Mouse (Mus musculus): Measurements from ENCODE around the gene Pde6c. TPM values are rescaled to one million over a fixed set of nuclear protein-coding genes. Genes with fewer than 3 reads are reported as not detected.

Pde6c gene
- polyA plus RNA-seq, 1 experiment from 2014 or later: 0.47 TPM

DNA sequence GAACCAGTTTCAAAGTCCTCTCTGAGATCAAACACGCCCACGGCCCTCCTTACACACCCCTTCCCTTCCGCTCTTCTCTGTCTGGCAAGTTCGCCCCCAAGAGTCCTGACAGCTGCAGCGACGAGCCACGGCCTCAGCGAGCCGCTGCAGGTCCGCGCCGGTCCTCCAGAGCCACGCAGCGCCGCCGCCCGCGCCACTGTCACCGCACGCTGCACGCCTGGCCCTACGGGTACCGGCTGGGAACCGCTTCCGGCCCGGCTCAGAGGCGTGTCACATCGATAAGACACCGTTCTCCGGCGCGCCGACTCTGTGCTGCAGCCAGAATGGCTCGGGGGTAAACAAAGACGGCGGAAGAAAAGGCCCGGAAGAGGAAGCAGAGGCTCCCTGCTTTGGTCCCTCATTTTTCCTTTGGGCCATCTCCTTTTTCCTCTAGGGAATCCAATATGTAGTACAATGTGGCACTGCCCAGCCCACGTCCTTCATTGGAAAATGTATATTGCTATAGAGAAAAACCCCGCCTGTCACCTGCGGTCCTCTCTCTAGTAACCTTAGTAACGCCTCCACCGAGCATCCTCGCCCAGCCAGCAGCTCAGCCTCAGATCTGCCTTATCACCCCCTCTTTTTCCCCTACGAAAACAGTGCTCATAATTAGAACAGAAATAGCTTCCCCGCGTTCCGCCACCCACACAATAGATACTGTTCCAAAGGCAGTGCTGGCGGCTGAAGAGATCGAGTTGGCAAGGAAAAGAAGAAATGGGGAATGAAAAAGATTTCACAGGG lies 91.5 kb downstream of the Pde6c start, which contains the start of gene Fra10ac1:
Gene Fra10ac1 (minus strand): TSS at position 252 of the 780 bp plus-strand sequence.
- peak within 1 kb of the TSS; percentile 98 for H3K27ac ChIP-seq
- no peaks in the 10 kb centered on the region for H3K9me3 ChIP-seq
- peaks cover 12% of the 10 kb centered on the region for H3K4me1 ChIP-seq (replicated peaks)
- peak; percentile 98 for ATAC-seq (ENCODE audit: low FRiP score)
- H3K27me3 ChIP-seq: no peaks in the 10 kb centered on the region
- H3K36me3 ChIP-seq: no peaks in the 10 kb centered on the region
- H3K4me2 ChIP-seq: peak within 1 kb of the TSS; percentile 81
- WGBS: under 1% methylated on average over 49 of the region's 49 CpGs
- H3K9ac ChIP-seq: peak within 1 kb of the TSS; percentile 76
- peak within 1 kb of the TSS; percentile 57 for H3K4me3 ChIP-seq

DNA sequence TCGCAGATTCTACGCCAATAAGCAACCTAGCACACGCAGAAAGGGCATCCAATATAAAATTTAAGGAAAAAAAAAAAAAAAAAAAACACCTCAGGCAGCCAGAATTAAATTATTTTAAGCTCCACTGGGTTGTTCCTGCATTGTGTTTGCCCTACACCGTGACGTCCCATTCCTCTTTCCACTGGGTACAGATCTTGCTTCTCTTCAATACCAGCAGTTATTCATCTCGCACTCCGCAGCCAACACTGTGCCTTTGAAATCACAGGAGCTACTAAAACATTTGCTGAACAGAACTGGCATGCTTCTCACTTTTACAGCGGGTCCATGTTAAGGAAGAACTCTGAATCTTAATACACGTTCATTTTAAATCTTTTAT lies 92.1 kb downstream of the Pde6c start:
- Histone ChIP-seq H3K9me3 (no peaks in the 10 kb centered on the region), H3K27ac (peak overlapping the region; percentile 98), H3K9ac (peak overlapping the region; percentile 76), H3K36me3 (no peaks in the 10 kb centered on the region), H3K4me1 (replicated peaks) (peaks cover 12% of the 10 kb centered on the region), H3K27me3 (no peaks in the 10 kb centered on the region), H3K4me2 (peak overlapping the region; percentile 81), H3K4me3 (peak overlapping the region; percentile 57)
- 5% methylated on average over 9 of the region's 9 CpGs for WGBS
- peak; percentile 57 for ATAC-seq (ENCODE audit: low FRiP score)

DNA sequence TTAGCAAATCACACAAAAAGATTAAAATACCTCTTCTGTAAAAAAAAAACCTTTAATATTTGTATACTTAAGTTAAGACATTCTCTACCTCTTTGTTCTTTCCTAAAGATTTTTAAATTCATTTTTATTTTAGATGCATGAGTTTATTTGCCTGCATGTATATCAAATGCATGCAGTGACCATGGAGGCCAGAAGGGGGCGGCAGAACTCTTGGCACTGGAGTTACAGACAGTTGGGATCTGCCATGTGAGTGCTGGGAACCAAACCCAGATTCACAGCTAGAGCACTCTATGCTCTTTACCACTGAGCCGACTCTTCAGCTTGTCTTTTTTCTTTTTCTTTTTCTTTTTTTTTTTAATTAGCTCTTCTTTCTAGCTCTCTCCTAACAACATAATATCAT lies 96.1 kb downstream of the Pde6c start:
- H3K4me3 ChIP-seq: no peak overlapping the region
- peaks cover 3% of the 10 kb centered on the region; the same call in 1 of the 2 replicates for H3K4me1 ChIP-seq (replicated peaks)
- no peak overlapping the region for H3K4me2 ChIP-seq
- no peaks in the 10 kb centered on the region for H3K36me3 ChIP-seq
- H3K27ac ChIP-seq: no peak overlapping the region
- ATAC-seq (ENCODE audit: low FRiP score): no peak
- WGBS: 55% methylated on average over 2 of the region's 2 CpGs
- no peaks in the 10 kb centered on the region for H3K9me3 ChIP-seq
- H3K27me3 ChIP-seq: no peaks in the 10 kb centered on the region
- no peak overlapping the region for H3K9ac ChIP-seq

DNA sequence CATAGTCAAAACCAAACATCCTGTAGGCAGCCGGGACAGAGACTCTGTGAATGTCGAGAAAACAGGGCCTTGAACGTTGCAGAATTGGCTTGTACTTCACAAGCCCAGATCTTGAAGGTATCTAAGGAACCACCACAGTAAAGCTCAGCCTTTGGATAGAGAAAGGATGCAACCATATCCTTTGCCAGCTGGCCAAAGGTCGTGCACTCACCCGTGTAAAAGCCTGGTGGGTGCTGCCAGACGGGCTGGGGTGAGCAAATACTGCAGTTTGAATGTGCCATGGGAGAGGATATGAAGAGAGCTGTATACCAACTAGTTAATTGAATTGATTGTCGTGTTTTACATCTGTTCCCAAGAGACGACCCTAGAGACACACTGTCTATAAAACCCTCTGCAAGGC lies 99.5 kb downstream of the Pde6c start:
- WGBS: 55% methylated on average over 8 of the region's 8 CpGs
- no peaks in the 10 kb centered on the region for H3K9me3 ChIP-seq
- no peak for ATAC-seq (ENCODE audit: low FRiP score)
- no peaks in the 10 kb centered on the region for H3K4me1 ChIP-seq (replicated peaks)
- H3K4me3 ChIP-seq: no peak overlapping the region
- no peak overlapping the region for H3K9ac ChIP-seq
- no peak overlapping the region for H3K4me2 ChIP-seq
- H3K27ac ChIP-seq: no peak overlapping the region
- H3K36me3 ChIP-seq: no peaks in the 10 kb centered on the region
- H3K27me3 ChIP-seq: no peaks in the 10 kb centered on the region

DNA sequence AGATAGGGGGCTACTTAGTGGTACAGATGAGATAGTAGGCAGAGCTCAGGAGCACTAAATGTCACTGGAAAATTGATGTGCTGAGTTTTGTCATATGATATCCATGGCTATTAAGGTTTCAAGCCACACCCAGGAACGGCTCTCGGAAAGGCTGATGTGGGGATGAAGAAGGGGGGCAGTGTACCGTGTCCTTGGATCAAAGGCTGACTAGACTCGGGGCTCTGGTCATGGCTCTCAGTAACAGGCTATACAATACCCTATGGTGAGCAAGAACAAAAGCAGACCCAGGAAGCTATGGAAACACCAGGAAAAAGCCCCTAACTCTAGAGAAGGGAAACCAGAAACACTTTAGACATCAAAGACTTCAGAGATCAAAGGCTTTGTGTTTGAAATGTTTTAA lies 99.9 kb downstream of the Pde6c start:
- Histone ChIP-seq H3K4me2 (no peak overlapping the region), H3K27me3 (no peaks in the 10 kb centered on the region), H3K9me3 (no peaks in the 10 kb centered on the region), H3K4me3 (no peak overlapping the region), H3K4me1 (replicated peaks) (no peaks in the 10 kb centered on the region), H3K27ac (no peak overlapping the region), H3K9ac (no peak overlapping the region), H3K36me3 (no peaks in the 10 kb centered on the region)
- no peak for ATAC-seq (ENCODE audit: low FRiP score)
- 15% methylated on average over 4 of the region's 4 CpGs for WGBS

Other genes with a start within 250 kb of the Pde6c start
- gene Myof, start 89.2 kb upstream of the Pde6c start, polyA plus RNA-seq (2015; fragmentation: Nextera tagmentation; extraction: Ambion mirVana): 2.4 and 2.6 TPM in 2 replicates
- gene Cep55, start 77.8 kb upstream of the Pde6c start, polyA plus RNA-seq (2015; fragmentation: Nextera tagmentation; extraction: Ambion mirVana): 8.2 and 9.6 TPM in 2 replicates
- gene Ffar4, start 35.7 kb upstream of the Pde6c start, polyA plus RNA-seq (2015; fragmentation: Nextera tagmentation; extraction: Ambion mirVana): not detected in 2 replicates
- 2.7 and 5.5 TPM in 2 replicates for gene Rbp4, start 7.5 kb upstream of the Pde6c start, polyA plus RNA-seq (2015; fragmentation: Nextera tagmentation; extraction: Ambion mirVana)
- 49.1 and 49.6 TPM in 2 replicates for gene Fra10ac1, start 91.4 kb downstream of the Pde6c start, polyA plus RNA-seq (2015; fragmentation: Nextera tagmentation; extraction: Ambion mirVana)
- gene Lgi1, start 131.8 kb downstream of the Pde6c start, polyA plus RNA-seq (2015; fragmentation: Nextera tagmentation; extraction: Ambion mirVana): 13.1 and 14.0 TPM in 2 replicates

All from hindbrain, embryonic 13.5 days (tissue).